Mouse (Mus musculus) limb, embryonic 10.5 days (tissue): ENCODE data around the gene Nhej1. TPM values are rescaled to one million over a fixed set of nuclear protein-coding genes. Genes with fewer than 3 reads are reported as not detected.

ENCODE experiments used
- DNase-seq: peaks from one replicate; pipeline ENCODE4 v3.0.0-alpha.2; 2017; ENCODE audit warnings: low spot score
- H3K27ac ChIP-seq: fragments of 300-500 bp; sonication (generic); 2 replicates; pipeline ENCODE4 v1.5.1; 2016; ENCODE audit warnings: mild to moderate bottlenecking
- H3K27me3 ChIP-seq: fragments of 300-500 bp; sonication (generic); 2 replicates; pipeline ENCODE4 v1.6.1; 2016; ENCODE audit warnings: low read depth, mild to moderate bottlenecking; ENCODE audit not compliant: poor library complexity, severe bottlenecking
- H3K36me3 ChIP-seq: fragments of 300-500 bp; sonication (generic); 2 replicates; pipeline ENCODE4 v1.6.1; 2016; ENCODE audit warnings: mild to moderate bottlenecking, moderate library complexity
- H3K4me1 ChIP-seq: fragments of 300-500 bp; sonication (generic); 2 replicates; pipeline ENCODE4 v1.6.1; 2016
- H3K4me3 ChIP-seq: fragments of 300-500 bp; sonication (generic); 2 replicates; pipeline ENCODE4 v1.5.1; 2016; ENCODE audit warnings: mild to moderate bottlenecking, moderate library complexity
- H3K9me3 ChIP-seq: fragments of 300-500 bp; sonication (generic); replicated peaks from 2 replicates; pipeline ENCODE4 v1.6.1; 2016; ENCODE audit warnings: mild to moderate bottlenecking
- WGBS: fragments of 180-500 bp; shearing (Covaris S2); methylation state at CpG from one replicate; pipeline ENCODE4 v1.1.7; 2016; 5-methylcytosine and 5-hydroxymethylcytosine counted together
- polyA plus RNA-seq: library from polyadenylated mRNA; unstranded; fragments of >200 nt; fragmentation: Nextera tagmentation; extraction: Ambion mirVana; gene quantifications from 2 replicates; pipeline ENCODE4 v1.2.1, GENCODE M21; 2016

Gene Nhej1
- polyA plus RNA-seq, 1 experiment from 2014 or later, result 13.3 TPM

GRCm38 (mm10) chr1:74951556-74952210 is 173.3 kb downstream of the Nhej1 start, which contains the start of gene Ihh:
Gene Ihh, minus strand, starts transcription at chr1:74951672.
- WGBS, result 2% methylated on average over 55 of the region's 55 CpGs
- Histone ChIP-seq H3K27me3 (peaks cover 99% of the 10 kb centered on the region), H3K36me3 (no peaks in the 10 kb centered on the region), H3K9me3 (no peaks in the 10 kb centered on the region), H3K4me1 (peaks cover 38% of the 10 kb centered on the region), H3K4me3 (peak within 1 kb of the TSS; percentile 44), H3K27ac (no peak within 1 kb of the TSS)
- peak; percentile 61 for DNase-seq

- H3K9me3 ChIP-seq, result no peaks in the 10 kb centered on the region
- H3K27me3 ChIP-seq, result peaks cover 99% of the 10 kb centered on the region
- 2% methylated on average over 84 of the region's 84 CpGs for WGBS
- peak; percentile 66 for DNase-seq
- no peaks in the 10 kb centered on the region for H3K36me3 ChIP-seq
- peak overlapping the region; percentile 44 for H3K4me3 ChIP-seq
- no peak overlapping the region for H3K27ac ChIP-seq
- H3K4me1 ChIP-seq, result peaks cover 38% of the 10 kb centered on the region
These were observed 174.2 kb downstream of the Nhej1 start for GRCm38 (mm10) chr1:74950576-74951490.

GRCm38 (mm10) chr1:74950066-74950465 is 174.9 kb downstream of the Nhej1 start:
- peak; percentile 48 for DNase-seq
- no peak overlapping the region for H3K4me3 ChIP-seq
- peaks cover 38% of the 10 kb centered on the region for H3K4me1 ChIP-seq
- no peaks in the 10 kb centered on the region for H3K36me3 ChIP-seq
- WGBS, result 2% methylated on average over 16 of the region's 16 CpGs
- H3K9me3 ChIP-seq, result no peaks in the 10 kb centered on the region
- H3K27me3 ChIP-seq, result peaks cover 99% of the 10 kb centered on the region
- no peak overlapping the region for H3K27ac ChIP-seq

- H3K4me1 ChIP-seq, result peaks cover 38% of the 10 kb centered on the region
- no peak for DNase-seq
- no peak overlapping the region for H3K27ac ChIP-seq
- peaks cover 99% of the 10 kb centered on the region for H3K27me3 ChIP-seq
- H3K9me3 ChIP-seq, result no peaks in the 10 kb centered on the region
- no peak overlapping the region for H3K4me3 ChIP-seq
- 5% methylated on average over 24 of the region's 24 CpGs for WGBS
- H3K36me3 ChIP-seq, result no peaks in the 10 kb centered on the region
These were observed 175.3 kb downstream of the Nhej1 start for GRCm38 (mm10) chr1:74949666-74950050.

GRCm38 (mm10) chr1:74948784-74949665 is 176.0 kb downstream of the Nhej1 start:
- Histone ChIP-seq H3K27ac (no peak overlapping the region), H3K9me3 (no peaks in the 10 kb centered on the region), H3K4me1 (peaks cover 38% of the 10 kb centered on the region), H3K27me3 (peaks cover 100% of the 10 kb centered on the region), H3K4me3 (0 out of 2 replicates have a peak overlapping the region, but pooled peaks have one; percentile 42), H3K36me3 (no peaks in the 10 kb centered on the region)
- WGBS, result 4% methylated on average over 20 of the region's 20 CpGs
- peak; percentile 77 for DNase-seq

GRCm38 (mm10) chr1:74947986-74948670 is 176.9 kb downstream of the Nhej1 start:
- peak; percentile 60 for DNase-seq
- H3K27ac ChIP-seq, result no peak overlapping the region
- WGBS, result 2% methylated on average over 41 of the region's 41 CpGs
- H3K36me3 ChIP-seq, result no peaks in the 10 kb centered on the region
- H3K9me3 ChIP-seq, result no peaks in the 10 kb centered on the region
- peaks cover 99% of the 10 kb centered on the region for H3K27me3 ChIP-seq
- H3K4me1 ChIP-seq, result peaks cover 38% of the 10 kb centered on the region
- H3K4me3 ChIP-seq, result peak overlapping the region; percentile 42

GRCm38 (mm10) chr1:74941651-74942360 is 183.2 kb downstream of the Nhej1 start:
- DNase-seq, result no peak
- Histone ChIP-seq H3K27me3 (peaks cover 68% of the 10 kb centered on the region), H3K27ac (no peak overlapping the region), H3K9me3 (no peaks in the 10 kb centered on the region), H3K4me3 (no peak overlapping the region), H3K36me3 (no peaks in the 10 kb centered on the region), H3K4me1 (no peaks in the 10 kb centered on the region)
- WGBS, result 61% methylated on average over 12 of the region's 12 CpGs

- peaks cover 64% of the 10 kb centered on the region for H3K27me3 ChIP-seq
- peak; percentile 53 for DNase-seq
- H3K27ac ChIP-seq, result no peak overlapping the region
- no peak overlapping the region for H3K4me3 ChIP-seq
- H3K4me1 ChIP-seq, result no peaks in the 10 kb centered on the region
- WGBS, result 3% methylated on average over 3 of the region's 3 CpGs
- no peaks in the 10 kb centered on the region for H3K9me3 ChIP-seq
- no peaks in the 10 kb centered on the region for H3K36me3 ChIP-seq
These were observed 185.2 kb downstream of the Nhej1 start for GRCm38 (mm10) chr1:74939762-74940161.

GRCm38 (mm10) chr1:74936221-74936830 is 188.7 kb downstream of the Nhej1 start:
- Histone ChIP-seq H3K27ac (no peak overlapping the region), H3K36me3 (no peaks in the 10 kb centered on the region), H3K9me3 (no peaks in the 10 kb centered on the region), H3K27me3 (peaks cover 64% of the 10 kb centered on the region), H3K4me1 (no peaks in the 10 kb centered on the region), H3K4me3 (no peak overlapping the region)
- 49% methylated on average over 12 of the region's 12 CpGs for WGBS
- no peak for DNase-seq

GRCm38 (mm10) chr1:74935402-74935801 is 189.6 kb downstream of the Nhej1 start, which contains the start of gene Cfap65:
Gene Cfap65, minus strand, starts transcription at chr1:74935599.
- H3K27me3 ChIP-seq, result peaks cover 61% of the 10 kb centered on the region

GRCm38 (mm10) chr1:74927621-74928296 is 197.2 kb downstream of the Nhej1 start:
- H3K9me3 ChIP-seq, result no peaks in the 10 kb centered on the region
- WGBS, result 79% methylated on average over 9 of the region's 9 CpGs
- no peaks in the 10 kb centered on the region for H3K4me1 ChIP-seq
- H3K36me3 ChIP-seq, result no peaks in the 10 kb centered on the region
- peaks cover 53% of the 10 kb centered on the region for H3K27me3 ChIP-seq
- no peak overlapping the region for H3K4me3 ChIP-seq
- H3K27ac ChIP-seq, result no peak overlapping the region
- DNase-seq, result no peak

More at GRCm38 (mm10) chr1:74935402-74935801, 189.6 kb downstream of the Nhej1 start, which contains the start of gene Cfap65:
- Histone ChIP-seq H3K4me1 (no peaks in the 10 kb centered on the region), H3K27ac (no peak within 1 kb of the TSS), H3K4me3 (peak within 1 kb of the TSS; percentile 26; the same call in 1 of the 2 replicates), H3K36me3 (no peaks in the 10 kb centered on the region), H3K9me3 (no peaks in the 10 kb centered on the region)
- WGBS, result 2% methylated on average over 18 of the region's 18 CpGs
- peak; percentile 42 for DNase-seq
